Mouse (Mus musculus): ENCODE results near the gene Npat.

Gene Npat

DNA sequence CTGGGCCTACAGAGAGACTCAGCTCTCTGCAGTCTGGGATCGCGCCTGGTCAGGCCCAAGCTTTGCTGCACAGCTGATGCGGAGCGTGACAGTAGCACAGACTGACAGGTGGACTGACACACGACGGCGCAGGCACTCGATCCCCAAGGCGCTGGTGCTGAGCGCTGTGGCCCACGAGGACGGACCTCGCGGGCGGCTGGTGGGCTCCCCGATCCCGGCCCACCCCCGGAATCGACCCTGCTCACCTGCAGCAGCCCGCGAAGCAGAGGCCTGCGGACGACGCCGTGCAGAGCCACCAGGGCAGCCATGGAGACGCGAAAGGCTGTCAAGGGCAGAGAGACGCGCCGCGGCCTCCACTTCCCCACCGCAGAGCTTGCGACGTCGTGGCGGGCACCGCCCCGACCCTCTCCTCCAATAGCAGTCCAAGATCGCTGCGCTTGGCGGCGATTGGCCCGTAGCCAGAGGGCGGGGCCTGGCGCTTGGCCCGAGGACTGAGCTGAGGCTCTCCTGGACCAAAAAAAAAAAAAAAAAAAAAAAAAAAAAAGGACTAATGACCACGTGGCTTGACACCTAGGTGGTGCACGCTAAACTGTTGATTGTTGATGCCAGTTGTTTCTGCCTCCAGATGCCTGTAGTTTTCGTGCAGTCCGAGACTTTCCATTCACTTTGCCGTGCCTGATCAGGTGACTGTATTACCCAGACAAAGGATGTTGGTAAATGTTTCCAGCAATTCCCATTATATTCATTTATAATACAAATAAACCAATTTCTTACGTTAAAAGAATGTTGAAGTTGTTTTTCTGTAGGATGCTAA lies 73.3 kb downstream of the Npat start, which contains the start of gene Acat1:
Acat1 (minus strand) TSS at position 415 of the 814 bp plus-strand sequence.
- peak; percentile 95 to 97 for DNase-seq

DNA sequence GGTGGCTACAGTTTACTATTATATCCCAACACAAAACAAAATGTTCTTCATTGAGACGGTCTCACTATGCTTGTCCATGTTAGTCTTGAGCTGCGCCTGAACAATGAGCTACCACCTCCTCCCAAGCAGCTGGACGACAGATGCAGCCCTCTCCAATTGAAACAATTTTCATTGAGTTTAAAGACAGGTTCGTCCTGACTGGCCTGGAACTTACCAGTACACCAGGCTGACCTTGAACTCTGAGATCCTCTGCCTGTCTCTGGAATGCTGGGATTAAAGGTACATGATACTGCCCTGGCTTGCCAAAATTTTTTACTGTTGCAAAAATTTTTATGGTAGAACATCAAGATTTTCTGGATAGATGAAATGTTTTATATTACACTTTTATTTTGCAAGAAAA lies 77.4 kb downstream of the Npat start:
- DNase-seq, result no peak

GRCm38 (mm10) chr9:53615246-53615645 lies 78.4 kb downstream of the Npat start:
- DNase-seq, result no peak

All from cerebellum, postnatal 36 days (tissue).